ENCODE assay signal across 38 mouse cellular contexts in genomic region chr6:34938929-34939325, GRCm38 (mm10). TPM values are rescaled to one million over a fixed set of nuclear protein-coding genes. Genes with fewer than 3 reads are reported as not detected.
DNase-seq lines count a peak whose midpoint lies in the region; ATAC-seq and TF ChIP-seq lines count a peak whose summit lies in the region.
"Had no signal": no experiment of that assay in that cellular context is flagged by ENCODE, and none has a peak within 500 bp of the region (broad histone marks: within the 10 kb centered on the region; RNA-seq: fewer than 3 reads in every experiment).

No protein-coding gene starts in this region.

- H3K9ac ChIP-seq in lung, postnatal 0 days (replicated peaks; ENCODE audit: low read depth) = no peak overlapping the region
- H3K9ac ChIP-seq: embryonic facial prominence, embryonic 15.5 days; forebrain, embryonic 12.5 days; forebrain, postnatal 0 days; heart, embryonic 12.5 days; intestine, embryonic 15.5 days; limb, embryonic 15.5 days; liver, embryonic 14.5 days; lung, embryonic 14.5 days; midbrain, embryonic 13.5 days; neural tube, embryonic 15.5 days had no signal

- no peaks in the 10 kb centered on the region for H3K36me3 ChIP-seq in lung, postnatal 0 days (ENCODE audit: insufficient read depth, low read length)
- H3K36me3 ChIP-seq: embryonic facial prominence, embryonic 10.5 days; embryonic facial prominence, embryonic 15.5 days; forebrain, embryonic 12.5 days; heart, embryonic 12.5 days; intestine, embryonic 15.5 days; limb, embryonic 15.5 days; midbrain, embryonic 13.5 days; neural tube, embryonic 15.5 days had no signal

- no peak overlapping the region for H3K4me2 ChIP-seq in lung, postnatal 0 days (replicated peaks; ENCODE audit: low read depth, low read length)
- H3K4me2 ChIP-seq: embryonic facial prominence, embryonic 15.5 days; forebrain, embryonic 12.5 days; heart, embryonic 12.5 days; intestine, embryonic 15.5 days; limb, embryonic 15.5 days; lung, embryonic 14.5 days; midbrain, embryonic 13.5 days; neural tube, embryonic 15.5 days had no signal

- H3K9me3 ChIP-seq in lung, postnatal 0 days (ENCODE audit: low read length) = no peaks in the 10 kb centered on the region
- H3K9me3 ChIP-seq: embryonic facial prominence, embryonic 10.5 days; embryonic facial prominence, embryonic 15.5 days; forebrain, embryonic 12.5 days; heart, embryonic 12.5 days; intestine, embryonic 15.5 days; limb, embryonic 15.5 days; midbrain, embryonic 13.5 days; neural tube, embryonic 15.5 days had no signal

- H3K4me1 ChIP-seq in lung, postnatal 0 days (ENCODE audit: insufficient read depth, low read depth, low read length) = no peaks in the 10 kb centered on the region
- peaks cover 1% of the 10 kb centered on the region; the same call in 1 of the 2 replicates for H3K4me1 ChIP-seq in bone marrow, adult 2 months (ENCODE audit: control insufficient read depth, insufficient read depth, low read length)
- H3K4me1 ChIP-seq: embryonic facial prominence, embryonic 15.5 days; forebrain, embryonic 12.5 days; heart, embryonic 12.5 days; intestine, embryonic 15.5 days; limb, embryonic 15.5 days; midbrain, embryonic 13.5 days; neural tube, embryonic 15.5 days had no signal

- ATAC-seq in lung, postnatal 0 days = no peak
- ATAC-seq in megakaryocyte, adult 5-6 weeks (ENCODE audit: poor library complexity, severe bottlenecking) = peak; percentile 11; the same call in 1 of the 2 replicates
- ATAC-seq: forebrain, postnatal 0 days; hindbrain, postnatal 0 days; intestine, embryonic 15.5 days; midbrain, embryonic 13.5 days had no signal

- no peak for TF ChIP-seq EP300 in lung, postnatal 0 days (IDR thresholded peaks at IDR 0.05)

- H3K4me3 ChIP-seq in lung, postnatal 0 days (ENCODE audit: low read depth, low read length) = no peak overlapping the region
- no peak overlapping the region for H3K4me3 ChIP-seq in bone marrow, adult 2 months (replicated peaks; ENCODE audit: control insufficient read depth, low read depth, low read length)
- H3K4me3 ChIP-seq: embryonic facial prominence, embryonic 10.5 days; embryonic facial prominence, embryonic 15.5 days; forebrain, embryonic 12.5 days; heart, embryonic 12.5 days; intestine, embryonic 15.5 days; limb, embryonic 15.5 days; midbrain, embryonic 13.5 days; neural tube, embryonic 15.5 days had no signal

- no peak overlapping the region for H3K27ac ChIP-seq in lung, postnatal 0 days (ENCODE audit: low read length)
- H3K27ac ChIP-seq in bone marrow, adult 2 months (ENCODE audit: control insufficient read depth, insufficient read depth, low read depth, low read length, poor library complexity) = peak overlapping the region; percentile 47; the same call in 1 of the 2 replicates
- H3K27ac ChIP-seq: embryonic facial prominence, embryonic 10.5 days; embryonic facial prominence, embryonic 15.5 days; forebrain, embryonic 12.5 days; hindbrain, postnatal 0 days; intestine, embryonic 15.5 days; limb, embryonic 15.5 days; liver, embryonic 14.5 days; midbrain, embryonic 13.5 days; neural tube, embryonic 15.5 days had no signal

- peak; percentile 22 for DNase-seq in lung, postnatal 0 days (ENCODE audit: low spot score)
- DNase-seq in lung, postnatal 36 days = no peak
- DNase-seq in MN1 (ENCODE audit: low spot score) = peak; percentile 9
- no peak for DNase-seq in gastrocnemius, postnatal 25 days
- DNase-seq in layer of hippocampus, adult 18-20 months (ENCODE audit: low spot score in 2 of 2) = no peak
- DNase-seq: adrenal gland, postnatal 10 days; cerebellum, adult 18-20 months; cerebellum, postnatal 14 days; forebrain, postnatal 0 days; gastrocnemius, postnatal 10 days; heart, adult 18-20 months; heart, postnatal 14 days; kidney, adult 2 months; kidney, postnatal 36 days; left cerebral cortex, postnatal 4 days; lung, embryonic 14.5 days; retina, postnatal 1 day; right cerebral cortex, postnatal 25 days had no signal

- 22% methylated on average over 4 of the region's 4 CpGs for WGBS in lung, postnatal 0 days
- 43% methylated on average over 4 of the region's 4 CpGs for WGBS in bone marrow, adult 2 months

- no peak for TF ChIP-seq CTCF in lung, postnatal 0 days (IDR thresholded peaks at IDR 0.05)
- TF ChIP-seq CTCF in bone marrow, adult 2 months (IDR thresholded peaks at IDR 0.05; ENCODE audit: control insufficient read depth, insufficient read depth, low read length) = no peak

- no peak for TF ChIP-seq POLR2A in bone marrow, adult 2 months (IDR thresholded peaks at IDR 0.05; ENCODE audit: borderline replicate concordance, control insufficient read depth, low read depth, low read length)

- no peaks in the 10 kb centered on the region for H3K27me3 ChIP-seq in lung, postnatal 0 days (replicated peaks; ENCODE audit: insufficient read depth, low read length)
- H3K27me3 ChIP-seq: embryonic facial prominence, embryonic 15.5 days; forebrain, embryonic 12.5 days; intestine, embryonic 15.5 days; limb, embryonic 15.5 days; midbrain, embryonic 13.5 days; neural tube, embryonic 15.5 days had no signal

RNA-seq across cellular contexts. Expression of gene Stra8, which starts 19.0 kb away (rescaled TPM):
- polyA plus RNA-seq in lung, postnatal 0 days (2015; fragmentation: Nextera tagmentation; extraction: Ambion mirVana) = 0.10 TPM in 1 of 2 replicates, not detected in the other
- polyA plus RNA-seq in bone marrow, adult 2 months (2011; ENCODE audit: insufficient read depth, insufficient read length, low replicate concordance, missing spikeins) = 1.4 TPM in 1 of 2 replicates, not detected in the other
- not detected in 2 replicates for total RNA-seq in megakaryocyte, adult 5-6 weeks (2015)
- not detected in 2 replicates for total RNA-seq in megakaryocyte, adult 5-6 weeks (2017)
- not detected for total RNA-seq in gastrocnemius, postnatal 25 days (2021)
- not detected for total RNA-seq in layer of hippocampus, adult 18-20 months (2021)
- total RNA-seq: adrenal gland, postnatal 10 days; forebrain, postnatal 0 days; gastrocnemius, postnatal 10 days; heart, adult 18-20 months; heart, postnatal 14 days; hindbrain, postnatal 0 days; layer of hippocampus, adult 8-10 months; layer of hippocampus, postnatal 25 days; left cerebral cortex, postnatal 4 days; megakaryocyte-erythroid progenitor cell, adult 5-6 weeks had no signal
- polyA plus RNA-seq: brain, embryonic 14.5 days; cortical plate, adult 2 months; embryonic facial prominence, embryonic 15.5 days; forebrain, embryonic 12.5 days; forebrain, postnatal 0 days; heart, embryonic 12.5 days; hindbrain, embryonic 11.5 days; hindbrain, postnatal 0 days; intestine, embryonic 15.5 days; kidney, adult 2 months; kidney, embryonic 16.5 days; limb, embryonic 15.5 days; liver, embryonic 14.5 days; lung, embryonic 14.5 days; midbrain, embryonic 13.5 days; neural tube, embryonic 15.5 days; stomach, embryonic 16.5 days had no signal

RNA-seq across cellular contexts. Expression of gene Wdr91, which starts 28.3 kb away (rescaled TPM):
- 19.9 and 21.1 TPM in 2 replicates for polyA plus RNA-seq in lung, postnatal 0 days (2015; fragmentation: Nextera tagmentation; extraction: Ambion mirVana)
- 17.1 and 27.6 TPM in 2 replicates for polyA plus RNA-seq in bone marrow, adult 2 months (2011; ENCODE audit: insufficient read depth, insufficient read length, low replicate concordance, missing spikeins)
- 4.2 and 7.6 TPM in 2 replicates for total RNA-seq in megakaryocyte, adult 5-6 weeks (2015)
- total RNA-seq in megakaryocyte, adult 5-6 weeks (2017) = 19.6 and 27.5 TPM in 2 replicates
- 1 to 10 TPM; 5.1 to 5.8 TPM for total RNA-seq in gastrocnemius, postnatal 25 days (2021)
- total RNA-seq in layer of hippocampus, adult 18-20 months (2021) = 10 to 100 TPM; 34.5 to 35.2 TPM

RNA-seq across cellular contexts. Expression of gene Slc23a4, which starts 49.3 kb away (rescaled TPM):
- 0.43 and 0.52 TPM in 2 replicates for polyA plus RNA-seq in lung, postnatal 0 days (2015; fragmentation: Nextera tagmentation; extraction: Ambion mirVana)
- polyA plus RNA-seq in bone marrow, adult 2 months (2011; ENCODE audit: insufficient read depth, insufficient read length, low replicate concordance, missing spikeins) = 0.70 TPM in 1 of 2 replicates, not detected in the other
- total RNA-seq in megakaryocyte, adult 5-6 weeks (2015) = 0.36 TPM in 1 of 2 replicates, not detected in the other
- total RNA-seq in megakaryocyte, adult 5-6 weeks (2017) = 0.11 and 0.73 TPM in 2 replicates
- total RNA-seq in gastrocnemius, postnatal 25 days (2021) = under 1 TPM in 1 of 2 experiments, not detected in 1; 0.13 TPM
- total RNA-seq in layer of hippocampus, adult 18-20 months (2021) = 1 to 10 TPM in 1 of 2 experiments, under 1 TPM in 1; 0.76 to 1.3 TPM

Comparison
In these comparisons a context has a peak if more than half of its experiments do, and no peak if none do; other contexts are left out.
1. DNase-seq: peak in lung, postnatal 0 days (single experiment) and MN1 (single experiment); none in lung, postnatal 36 days (single experiment), gastrocnemius, postnatal 25 days (single experiment) and layer of hippocampus, adult 18-20 months (0 of 2).